Mouse (Mus musculus) lung, postnatal 0 days (tissue): ENCODE data around the gene Ccdc88c. TPM values are rescaled to one million over a fixed set of nuclear protein-coding genes. Genes with fewer than 3 reads are reported as not detected.

Experiments
- ATAC-seq: fragments of 200-750 bp; cut with Nextera tagmentation; 2 replicates; pipeline ENCODE4 v1.8.0; 2017; ENCODE audit warnings: moderate library complexity
- DNase-seq: peaks from one replicate; pipeline ENCODE4 v3.0.0-alpha.2; 2016; ENCODE audit warnings: low spot score
- H3K27ac ChIP-seq: fragments of 300-500 bp; sonication (generic); 2 replicates; pipeline ENCODE4 v1.5.1; 2014; ENCODE audit warnings: antibody characterized with exemption, mild to moderate bottlenecking, low read length, mixed read lengths
- H3K27me3 ChIP-seq: fragments of 300-500 bp; sonication (generic); replicated peaks from 2 replicates; pipeline ENCODE4 v1.6.1; 2014; ENCODE audit warnings: low read length, mixed read lengths; ENCODE audit not compliant: insufficient read depth
- H3K36me3 ChIP-seq: fragments of 300-500 bp; sonication (generic); 2 replicates; pipeline ENCODE4 v1.6.1; 2014; ENCODE audit warnings: low read length, mixed read lengths; ENCODE audit not compliant: insufficient read depth
- H3K4me1 ChIP-seq: fragments of 300-500 bp; sonication (generic); 2 replicates; pipeline ENCODE4 v1.6.1; 2014; ENCODE audit warnings: antibody characterized with exemption, low read depth, low read length, mixed read lengths; ENCODE audit not compliant: insufficient read depth
- H3K4me2 ChIP-seq: fragments of 300-500 bp; sonication (generic); replicated peaks from 2 replicates; pipeline ENCODE4 v1.6.1; 2014; ENCODE audit warnings: low read depth, mild to moderate bottlenecking, low read length, moderate library complexity, mixed read lengths
- H3K4me3 ChIP-seq: fragments of 300-500 bp; sonication (generic); 2 replicates; pipeline ENCODE4 v1.5.1; 2014; ENCODE audit warnings: low read depth, low read length
- H3K9ac ChIP-seq: fragments of 300-500 bp; sonication (generic); replicated peaks from 2 replicates; pipeline ENCODE4 v1.6.1; 2014; ENCODE audit warnings: low read depth, mild to moderate bottlenecking
- H3K9me3 ChIP-seq: fragments of 300-500 bp; sonication (generic); 2 replicates; pipeline ENCODE4 v1.6.1; 2016; ENCODE audit warnings: low read length, mixed read lengths
- CTCF ChIP-seq: IDR thresholded peaks from 2 replicates; pipeline ENCODE4 v1.5.1; 2016; ENCODE audit warnings: antibody characterized with exemption, mild to moderate bottlenecking
- EP300 ChIP-seq: IDR thresholded peaks from 2 replicates; pipeline ENCODE4 v1.6.1; 2016; ENCODE audit warnings: antibody characterized with exemption, mild to moderate bottlenecking, control low read depth
- WGBS: fragments of 180-500 bp; shearing (Covaris S2); extraction: QIAGEN DNeasy Blood & Tissue Kit; methylation state at CpG from one replicate; pipeline ENCODE4 v1.1.7; 2014; 5-methylcytosine and 5-hydroxymethylcytosine counted together
- polyA plus RNA-seq: library from polyadenylated mRNA; unstranded; fragments of >200 nt; fragmentation: Nextera tagmentation; extraction: Ambion mirVana; gene quantifications from 2 replicates; pipeline ENCODE4 v1.2.1, GENCODE M21; 2015

Ccdc88c gene
- polyA plus RNA-seq, 1 experiment from 2014 or later, result 7.4 TPM

- peaks cover 9% of the 10 kb centered on the region; the same call in 1 of the 2 replicates for H3K36me3 ChIP-seq
- no peak overlapping the region for H3K9ac ChIP-seq
- no peak overlapping the region for H3K4me3 ChIP-seq
- 72% methylated on average over 15 of the region's 15 CpGs for WGBS
- ATAC-seq (no peak), DNase-seq (peak; percentile 26)
- no peaks in the 10 kb centered on the region for H3K4me1 ChIP-seq
- no peaks in the 10 kb centered on the region for H3K9me3 ChIP-seq
- no peak overlapping the region for H3K27ac ChIP-seq
- no peaks in the 10 kb centered on the region for H3K27me3 ChIP-seq
- TF ChIP-seq EP300, result no peak
- no peak for TF ChIP-seq CTCF
- H3K4me2 ChIP-seq, result no peak overlapping the region
Measured at GRCm38 (mm10) chr12:100924646-100925339, 104.1 kb downstream of the Ccdc88c start.

- Histone ChIP-seq H3K4me3 (no peak overlapping the region), H3K27ac (no peak overlapping the region), H3K9me3 (no peaks in the 10 kb centered on the region), H3K9ac (no peak overlapping the region), H3K4me1 (peaks cover 5% of the 10 kb centered on the region; the same call in 1 of the 2 replicates), H3K27me3 (0 out of 2 replicates have a peak, but pooled peaks cover 5% of the 10 kb centered on the region), H3K4me2 (no peak overlapping the region), H3K36me3 (no peaks in the 10 kb centered on the region)
- TF ChIP-seq CTCF, result no peak
- TF ChIP-seq EP300, result no peak
- 82% methylated on average over 12 of the region's 12 CpGs for WGBS
- DNase-seq, result no peak
- no peak for ATAC-seq
Measured at GRCm38 (mm10) chr12:100910731-100911130, 118.1 kb downstream of the Ccdc88c start.

- H3K9ac ChIP-seq, result no peak overlapping the region
- TF ChIP-seq EP300 (no peak), CTCF (no peak)
- no peaks in the 10 kb centered on the region for H3K36me3 ChIP-seq
- WGBS, result 49% methylated on average over 6 of the region's 6 CpGs
- ATAC-seq (no peak), DNase-seq (no peak)
- H3K4me1 ChIP-seq, result peaks cover 5% of the 10 kb centered on the region; the same call in 1 of the 2 replicates
- H3K9me3 ChIP-seq, result no peaks in the 10 kb centered on the region
- 0 out of 2 replicates have a peak, but pooled peaks cover 5% of the 10 kb centered on the region for H3K27me3 ChIP-seq
- H3K4me2 ChIP-seq, result no peak overlapping the region
- no peak overlapping the region for H3K27ac ChIP-seq
- H3K4me3 ChIP-seq, result no peak overlapping the region
Measured at GRCm38 (mm10) chr12:100909765-100910164, 119.1 kb downstream of the Ccdc88c start.

GRCm38 (mm10) chr12:100908298-100909034 lies 120.4 kb downstream of the Ccdc88c start:
- no peak for TF ChIP-seq EP300
- no peak for TF ChIP-seq CTCF
- Histone ChIP-seq H3K9me3 (no peaks in the 10 kb centered on the region), H3K4me2 (peak overlapping the region; percentile 60), H3K4me1 (peaks cover 5% of the 10 kb centered on the region; the same call in 1 of the 2 replicates), H3K27ac (no peak overlapping the region), H3K9ac (no peak overlapping the region), H3K27me3 (0 out of 2 replicates have a peak, but pooled peaks cover 5% of the 10 kb centered on the region), H3K36me3 (no peaks in the 10 kb centered on the region), H3K4me3 (peak overlapping the region; percentile 20)
- 23% methylated on average over 10 of the region's 10 CpGs for WGBS
- DNase-seq, result no peak
- no peak for ATAC-seq

- peak within 1 kb of the TSS; percentile 60 for H3K4me2 ChIP-seq
- 0 out of 2 replicates have a peak, but pooled peaks have one; percentile 15 for TF ChIP-seq CTCF
- TF ChIP-seq EP300, result no peak
- H3K9ac ChIP-seq, result no peak within 1 kb of the TSS
- H3K27ac ChIP-seq, result no peak within 1 kb of the TSS
- no peaks in the 10 kb centered on the region for H3K9me3 ChIP-seq
- DNase-seq (peak; percentile 25), ATAC-seq (peak; percentile 74)
- H3K36me3 ChIP-seq, result no peaks in the 10 kb centered on the region
- peaks cover 5% of the 10 kb centered on the region; the same call in 1 of the 2 replicates for H3K4me1 ChIP-seq
- H3K4me3 ChIP-seq, result peak within 1 kb of the TSS; percentile 20
- H3K27me3 ChIP-seq, result 0 out of 2 replicates have a peak, but pooled peaks cover 5% of the 10 kb centered on the region
- WGBS, result 7% methylated on average over 38 of the region's 39 CpGs
Measured at GRCm38 (mm10) chr12:100907598-100908297, 121.1 kb downstream of the Ccdc88c start, which contains the start of gene Gpr68. Gene Gpr68, minus strand, starts transcription at chr12:100908198.

- DNase-seq, result no peak
- Histone ChIP-seq H3K27ac (no peak overlapping the region), H3K9ac (no peak overlapping the region), H3K36me3 (no peaks in the 10 kb centered on the region), H3K27me3 (0 out of 2 replicates have a peak, but pooled peaks cover 5% of the 10 kb centered on the region), H3K4me3 (no peak overlapping the region), H3K4me2 (no peak overlapping the region), H3K9me3 (no peaks in the 10 kb centered on the region), H3K4me1 (peaks cover 5% of the 10 kb centered on the region; the same call in 1 of the 2 replicates)
- TF ChIP-seq CTCF (no peak), EP300 (no peak)
- ATAC-seq, result no peak
- WGBS, result 80% methylated on average over 5 of the region's 5 CpGs
Measured at GRCm38 (mm10) chr12:100906861-100907260, 122.0 kb downstream of the Ccdc88c start.
